ENCODE assay signal across 31 mouse cellular contexts in the genomic region with DNA sequence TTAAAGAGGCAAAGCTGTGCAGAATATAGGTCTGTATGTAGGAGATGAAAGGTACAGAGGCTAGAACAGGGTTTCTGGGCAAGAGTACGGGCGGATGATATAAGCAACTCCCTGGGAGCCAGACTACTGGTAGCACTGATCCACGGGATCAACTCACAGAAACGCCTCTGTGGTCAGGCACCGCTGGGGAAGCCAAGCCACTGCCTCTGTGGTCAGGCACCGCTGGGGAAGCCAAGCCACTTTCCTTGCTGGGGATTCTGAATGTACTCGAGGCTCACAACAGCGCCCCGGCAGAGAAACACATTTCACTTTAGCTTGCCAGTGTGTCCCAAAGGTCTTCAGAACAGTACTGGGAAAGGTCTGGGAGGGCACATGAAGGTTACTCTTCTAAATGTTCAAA.
DNase-seq lines count a peak whose midpoint lies in the region; ATAC-seq lines count a peak whose summit lies in the region.
"Had no signal": no experiment of that assay in that cellular context is flagged by ENCODE, and none has a peak within 500 bp of the region (broad histone marks: within the 10 kb centered on the region; RNA-seq: fewer than 3 reads in every experiment).

No protein-coding gene starts in this region.

- H3K4me2 ChIP-seq in forebrain, embryonic 12.5 days: no peak overlapping the region
- no peak overlapping the region for H3K4me2 ChIP-seq in forebrain, embryonic 14.5 days (ENCODE audit: low read length)
- H3K4me2 ChIP-seq: embryonic facial prominence, embryonic 12.5 days; heart, embryonic 13.5 days; hindbrain, embryonic 14.5 days had no signal

- no peak for ATAC-seq in forebrain, embryonic 12.5 days (ENCODE audit: low FRiP score)
- ATAC-seq in forebrain, embryonic 14.5 days: no peak
- peak; percentile 71 for ATAC-seq in common myeloid progenitor, adult 5-6 weeks (replicated peaks; ENCODE audit: low read depth, poor library complexity, severe bottlenecking)
- ATAC-seq: activated CD4-positive, CD25-positive, alpha-beta regulatory T cell, adult 4 months; hindbrain, postnatal 0 days; inflammation-experienced regulatory T-cells, adult 6 months; intestine, embryonic 16.5 days had no signal

- H3K9me3 ChIP-seq in forebrain, embryonic 12.5 days: no peaks in the 10 kb centered on the region
- no peaks in the 10 kb centered on the region for H3K9me3 ChIP-seq in forebrain, embryonic 14.5 days (replicated peaks; ENCODE audit: control insufficient read depth, low read length)
- H3K9me3 ChIP-seq: embryonic facial prominence, embryonic 12.5 days; G1E; heart, embryonic 10.5 days; heart, embryonic 13.5 days had no signal

- H3K4me3 ChIP-seq in forebrain, embryonic 12.5 days (replicated peaks): no peak overlapping the region
- H3K4me3 ChIP-seq in forebrain, embryonic 14.5 days (ENCODE audit: low read depth, low read length): no peak overlapping the region
- H3K4me3 ChIP-seq: embryonic facial prominence, embryonic 12.5 days; erythroblast, embryonic 14.5 days; heart, adult 2 months; heart, embryonic 10.5 days; heart, embryonic 13.5 days had no signal

- H3K27ac ChIP-seq in forebrain, embryonic 12.5 days: peak overlapping the region; percentile 87
- H3K27ac ChIP-seq in forebrain, embryonic 14.5 days (ENCODE audit: low read depth, low read length): no peak overlapping the region
- H3K27ac ChIP-seq: embryonic facial prominence, embryonic 12.5 days; heart, adult 2 months; heart, embryonic 10.5 days; heart, embryonic 13.5 days; hindbrain, embryonic 14.5 days; hindbrain, postnatal 0 days had no signal

- no peaks in the 10 kb centered on the region for H3K27me3 ChIP-seq in forebrain, embryonic 12.5 days
- H3K27me3 ChIP-seq in forebrain, embryonic 14.5 days (replicated peaks; ENCODE audit: control insufficient read depth, insufficient read depth, low read length): no peaks in the 10 kb centered on the region
- H3K27me3 ChIP-seq: CH12.LX; embryonic facial prominence, embryonic 12.5 days; heart, embryonic 13.5 days had no signal

- no peak overlapping the region for H3K9ac ChIP-seq in forebrain, embryonic 12.5 days
- H3K9ac ChIP-seq in forebrain, embryonic 14.5 days (ENCODE audit: low read length): no peak overlapping the region
- H3K9ac ChIP-seq: embryonic facial prominence, embryonic 12.5 days; heart, embryonic 13.5 days; hindbrain, embryonic 14.5 days had no signal

- 96% methylated on average over 9 of the region's 9 CpGs for WGBS in forebrain, embryonic 12.5 days
- WGBS in forebrain, embryonic 14.5 days: 95% methylated on average over 9 of the region's 9 CpGs

- no peaks in the 10 kb centered on the region for H3K36me3 ChIP-seq in forebrain, embryonic 12.5 days (replicated peaks)
- H3K36me3 ChIP-seq in forebrain, embryonic 14.5 days (ENCODE audit: control insufficient read depth, insufficient read depth, low read length): no peaks in the 10 kb centered on the region
- H3K36me3 ChIP-seq: embryonic facial prominence, embryonic 12.5 days; G1E; heart, embryonic 10.5 days; heart, embryonic 13.5 days had no signal

- no peak for DNase-seq in forebrain, embryonic 14.5 days (ENCODE audit: low spot score)
- DNase-seq in 3134 (ENCODE audit: extremely low read depth, insufficient read length, low spot score): peak; percentile 10
- peak; percentile 57 for DNase-seq in 416B (ENCODE audit: low read depth)
- no peak for DNase-seq in spleen, adult 18-20 months
- DNase-seq in layer of hippocampus, adult 8-10 months (ENCODE audit: low spot score in 2 of 2): no peak
- DNase-seq: adrenal gland, adult 8-10 months; adrenal gland, postnatal 25 days; B cell, adult 2 months; cerebellum, adult 11-12 months; cerebellum, adult 8-10 months; cerebellum, postnatal 10 days; cerebellum, postnatal 36 days; gastrocnemius, postnatal 10 days; gastrocnemius, postnatal 36 days; heart, adult 2 months; heart, postnatal 14 days; heart, postnatal 4 days; kidney, adult 18-20 months had no signal

- H3K4me1 ChIP-seq in forebrain, embryonic 12.5 days: peaks cover 59% of the 10 kb centered on the region
- H3K4me1 ChIP-seq in forebrain, embryonic 14.5 days (ENCODE audit: control insufficient read depth, insufficient read depth, low read length): peaks cover 33% of the 10 kb centered on the region
- H3K4me1 ChIP-seq: heart, embryonic 10.5 days had no signal

Comparison
In these comparisons a context has a peak if more than half of its experiments do, and no peak if none do; other contexts are left out.
1. DNase-seq: peak in 3134 (single experiment) and 416B (single experiment); none in forebrain, embryonic 14.5 days (single experiment), spleen, adult 18-20 months (0 of 2) and layer of hippocampus, adult 8-10 months (0 of 2).